Mouse (Mus musculus): Measurements from ENCODE around the gene Gm21118. TPM values are rescaled to one million over a fixed set of nuclear protein-coding genes. Genes with fewer than 3 reads are reported as not detected.
"Not testable (repeated sequence)": the region's sequence is repeated elsewhere in the genome, so short reads cannot be mapped to it uniquely, and the experiment has no call there.

Gene Gm21118
- total RNA-seq (2021) = not detected
- long read RNA-seq, experiment 1 = 0 reads
- long read RNA-seq, experiment 2 = 0 reads

DNA sequence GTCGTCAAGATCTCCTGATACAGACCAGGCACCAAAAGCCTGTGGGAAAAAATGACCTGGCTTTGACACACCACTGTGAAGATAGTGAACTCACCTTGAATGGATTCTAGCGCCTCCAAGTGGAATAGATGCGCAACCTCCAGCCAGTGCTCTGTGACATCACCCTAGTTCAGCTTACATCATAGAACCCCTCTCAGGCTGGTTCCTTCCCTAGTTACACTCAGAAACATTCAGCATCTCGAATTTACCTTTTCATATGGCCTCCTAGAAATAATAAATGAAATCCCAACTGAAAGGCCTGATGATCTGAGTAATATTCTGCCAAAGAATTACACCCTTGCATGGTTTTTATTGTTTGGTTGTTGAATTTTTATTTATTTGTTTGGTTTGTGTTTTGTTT lies at the start of gene Gm21118:
Gene Gm21118 (minus strand): TSS at position 101 of the 400 bp plus-strand sequence.
- intact Hi-C loops (cut with DNase I); DNase-seq: not testable (repeated sequence)

DNA sequence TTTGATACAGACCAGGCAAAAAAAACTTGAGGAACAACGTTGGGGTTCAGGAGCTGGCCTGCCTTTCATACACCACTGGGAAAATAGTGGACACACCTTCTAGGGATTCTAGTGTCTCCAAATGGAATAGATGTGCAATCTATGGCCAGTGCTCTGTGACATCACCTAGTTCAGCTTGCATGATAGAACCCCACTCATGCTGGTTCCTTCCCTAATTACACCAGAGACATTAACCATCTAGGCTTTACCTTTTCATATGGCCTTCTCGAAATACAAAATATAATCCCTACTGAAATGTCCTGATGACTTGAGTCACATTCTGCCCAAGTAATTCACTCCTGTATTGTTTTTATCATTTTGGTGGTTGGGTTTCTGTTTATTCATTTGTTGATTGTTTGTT lies 29.7 kb upstream of the Gm21118 start, which contains the start of the genes Gm29423 and Gm29644:
Gene Gm29423 (minus strand): TSS at position 101 of the 400 bp plus-strand sequence.
Gene Gm29644 (minus strand): TSS at position 157 of the 400 bp plus-strand sequence.
- intact Hi-C loops (cut with DNase I); DNase-seq: not testable (repeated sequence)

Other genes starting within 250 kb of the Gm21118 start
- gene Gm29423, start 29.6 kb upstream of the Gm21118 start, total RNA-seq (2021) = not detected
- gene Gm29644, start 29.7 kb upstream of the Gm21118 start, total RNA-seq (2021) = not detected
- not detected for gene Gm20888, start 168.2 kb upstream of the Gm21118 start, total RNA-seq (2021)

Data from gastrocnemius, postnatal 36 days (tissue).